Mouse (Mus musculus): ENCODE measurements at regions not wholly inside any gene's neighbourhood (a gene's known extent, or its start where the extent isn't known, plus 50 kb on each side); places are given as distances from the start of the nearest gene placed in this dataset.

DNA sequence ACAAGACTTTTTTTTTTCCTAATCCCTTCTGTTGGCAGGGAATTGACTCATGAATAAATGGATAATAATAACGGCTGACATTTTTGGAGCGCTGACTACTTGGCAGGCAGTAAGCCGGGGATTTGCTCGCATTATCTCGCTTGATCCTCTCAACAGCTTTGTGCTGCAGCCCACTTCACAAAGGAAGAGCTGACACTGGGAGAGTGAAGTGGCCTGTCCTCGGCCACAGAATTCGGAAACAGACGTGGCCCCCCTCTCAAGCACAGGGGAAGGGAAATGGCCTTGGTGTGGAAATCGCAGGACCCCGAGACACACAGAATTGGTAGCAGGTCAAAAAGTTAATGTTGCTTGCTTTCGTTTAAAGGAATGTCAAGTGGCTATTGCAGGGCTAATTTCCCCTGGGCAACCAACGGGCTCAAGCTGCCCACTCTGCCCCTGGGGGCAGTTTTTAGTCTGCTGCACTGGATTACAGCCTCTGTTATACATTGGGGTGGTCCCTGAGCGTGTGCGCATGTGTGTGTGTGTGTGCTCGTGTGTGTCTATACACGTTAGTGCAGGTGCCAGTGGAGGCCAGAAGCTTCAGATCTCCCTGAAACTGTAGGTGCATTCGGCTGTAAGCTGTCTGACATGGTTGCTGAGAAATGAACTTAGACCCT lies 483.1 kb downstream of the Plcl1 start:
- DNase-seq (ENCODE audit: low spot score in 2 of 2) = peak in 1 of 2 experiments; percentile 20

DNA sequence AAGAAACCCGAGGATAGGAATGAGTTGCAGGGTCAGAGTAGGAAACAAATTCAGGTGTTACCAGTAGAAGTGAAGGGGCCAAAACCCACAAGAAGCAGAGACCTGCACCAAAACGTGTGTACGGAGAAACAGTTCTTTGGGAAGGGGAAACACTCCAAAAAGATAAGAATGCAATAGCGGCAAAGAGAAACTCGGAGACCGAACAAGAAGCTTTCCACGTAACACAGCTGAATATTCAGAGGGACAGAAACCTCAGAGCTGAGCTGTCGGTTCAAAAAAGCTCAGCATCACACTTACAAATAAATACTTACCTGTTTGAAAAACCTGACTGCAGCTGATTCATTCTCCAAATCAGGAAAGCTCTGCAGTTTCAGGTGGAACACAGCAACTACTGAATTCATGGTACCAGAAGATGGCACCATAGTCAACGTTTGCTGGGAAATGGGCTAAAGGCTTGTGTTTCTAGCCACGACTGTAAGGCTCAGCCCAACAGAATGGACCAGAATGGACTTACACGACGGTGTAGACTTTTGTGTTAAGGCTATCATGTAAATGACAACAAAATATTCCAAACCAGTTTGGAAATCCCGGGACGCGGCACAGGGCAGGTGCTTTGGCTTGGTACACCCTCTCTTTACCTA lies 484.9 kb downstream of the Plcl1 start:
- DNase-seq (ENCODE audit: low spot score in 2 of 2) = peak in 1 of 2 experiments; percentile 78

DNA sequence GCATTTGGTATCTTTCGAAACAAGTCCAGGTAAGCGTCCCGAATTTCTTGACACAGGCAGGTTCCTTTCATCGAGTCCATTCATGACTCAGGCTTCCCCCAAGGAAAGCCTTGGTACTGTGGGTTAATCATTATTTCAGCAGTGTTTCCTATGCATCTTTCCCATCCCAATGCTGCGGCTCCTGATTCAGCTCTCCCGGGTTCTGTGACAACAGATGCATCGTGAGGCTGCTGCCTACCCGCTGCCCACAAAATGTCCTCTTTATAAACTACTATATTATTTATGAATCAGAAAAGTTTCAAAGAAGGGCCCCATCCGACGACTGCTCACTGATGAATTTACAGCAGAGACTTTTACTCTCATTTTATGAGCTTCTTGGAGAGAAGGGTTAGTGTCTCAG lies 486.2 kb downstream of the Plcl1 start:
- peak in 1 of 2 experiments; percentile 13 for DNase-seq (ENCODE audit: low spot score in 2 of 2)

DNA sequence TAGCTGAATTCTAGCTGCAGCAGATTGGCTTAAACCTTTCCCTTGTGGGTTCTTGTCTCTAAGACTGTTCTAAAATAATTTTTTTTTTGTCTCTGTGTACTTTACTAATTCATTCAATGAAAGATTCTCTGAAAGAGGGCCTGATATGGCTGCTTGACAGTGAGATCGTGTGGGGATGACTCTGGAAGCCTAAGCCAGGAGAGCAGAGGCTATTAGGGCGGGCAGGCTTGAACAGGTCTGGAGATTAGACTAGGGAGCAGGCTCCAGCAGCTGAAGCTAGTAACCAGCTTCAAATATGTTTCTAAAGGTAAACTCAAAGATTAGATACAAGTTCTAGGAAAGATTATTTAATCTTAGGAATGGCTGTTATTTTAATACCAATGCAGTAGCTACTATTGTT lies 491.9 kb downstream of the Plcl1 start:
- no peak for DNase-seq (ENCODE audit: low spot score in 2 of 2)

DNA sequence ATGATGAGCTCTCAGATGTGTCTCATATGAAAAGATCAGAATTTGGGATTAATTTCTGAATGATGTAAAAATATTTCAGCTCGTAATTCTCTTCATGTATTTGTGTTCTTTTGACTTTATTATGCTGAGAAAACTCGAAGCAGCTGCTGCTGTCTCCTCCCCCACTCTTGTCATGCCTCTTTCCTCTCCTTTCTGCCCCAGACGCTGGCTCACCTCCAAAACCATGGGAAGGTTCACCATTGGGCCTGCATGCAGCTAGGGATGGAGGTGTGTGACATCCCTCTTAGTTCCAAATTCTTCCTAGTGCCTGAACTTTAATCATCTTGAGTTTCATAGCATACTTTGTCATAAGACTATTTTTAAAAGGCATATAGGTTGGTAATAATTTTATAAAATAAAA lies 492.3 kb downstream of the Plcl1 start:
- no peak for DNase-seq (ENCODE audit: low spot score in 2 of 2)

DNA sequence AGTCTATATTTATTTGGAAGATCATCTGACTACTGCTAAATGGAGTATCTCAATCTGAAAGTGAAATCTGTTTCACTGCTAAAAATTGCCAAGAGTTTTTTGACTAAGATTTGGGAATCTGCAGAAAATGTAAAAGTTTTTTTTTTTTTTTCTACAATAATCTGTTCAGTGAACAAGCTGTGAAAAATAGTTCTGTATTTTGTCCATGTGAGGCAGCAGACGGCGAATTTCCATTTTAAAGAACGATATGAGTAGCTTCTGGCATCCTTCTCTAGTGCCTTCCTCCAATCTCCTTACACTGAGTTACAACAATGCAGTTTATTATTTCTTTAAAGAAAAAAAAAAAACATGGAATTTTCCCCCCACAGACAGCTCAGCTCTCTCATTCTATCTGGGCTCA lies 494.3 kb downstream of the Plcl1 start:
- peak in 1 of 2 experiments; percentile 28 for DNase-seq (ENCODE audit: low spot score in 2 of 2)

DNA sequence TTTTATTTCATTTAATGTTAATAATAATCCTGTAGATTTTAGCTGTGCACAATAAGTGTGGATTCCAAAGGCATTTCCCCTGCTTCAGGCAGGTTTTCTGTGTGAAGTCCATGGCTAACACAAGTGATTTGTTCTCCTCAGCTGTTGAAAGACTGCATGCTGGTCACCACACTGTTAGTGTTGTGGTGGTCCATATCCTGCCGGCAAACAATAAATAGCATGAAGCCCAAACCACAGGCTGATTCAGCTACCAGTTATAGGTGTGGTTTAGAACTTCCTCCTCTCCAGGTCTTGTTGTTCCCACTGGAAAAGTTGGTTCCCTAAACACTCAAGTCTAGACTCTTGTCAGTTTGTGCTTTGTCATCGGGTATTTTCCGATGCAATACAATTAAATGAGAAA lies 497.5 kb downstream of the Plcl1 start:
- no peak for DNase-seq (ENCODE audit: low spot score in 2 of 2)

DNA sequence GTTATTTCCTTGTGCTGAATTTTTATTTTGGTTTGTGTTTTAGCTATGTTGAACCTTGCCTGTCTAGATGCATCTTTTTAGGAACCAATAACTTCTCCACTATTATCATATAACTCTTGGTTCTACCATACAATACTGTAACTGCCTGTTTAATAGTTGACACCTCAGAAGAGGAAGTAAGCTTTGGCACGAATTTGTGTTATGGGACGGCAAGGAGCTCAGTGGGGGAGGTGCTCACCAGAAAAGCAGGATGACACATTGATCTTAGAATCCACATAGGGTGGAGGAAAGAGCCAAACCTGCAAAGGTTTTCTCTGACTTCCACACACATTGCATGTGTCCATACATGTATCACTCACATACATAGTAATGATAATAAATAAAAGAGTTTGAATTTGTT lies 498.9 kb downstream of the Plcl1 start:
- no peak for DNase-seq (ENCODE audit: low spot score in 2 of 2)

DNA sequence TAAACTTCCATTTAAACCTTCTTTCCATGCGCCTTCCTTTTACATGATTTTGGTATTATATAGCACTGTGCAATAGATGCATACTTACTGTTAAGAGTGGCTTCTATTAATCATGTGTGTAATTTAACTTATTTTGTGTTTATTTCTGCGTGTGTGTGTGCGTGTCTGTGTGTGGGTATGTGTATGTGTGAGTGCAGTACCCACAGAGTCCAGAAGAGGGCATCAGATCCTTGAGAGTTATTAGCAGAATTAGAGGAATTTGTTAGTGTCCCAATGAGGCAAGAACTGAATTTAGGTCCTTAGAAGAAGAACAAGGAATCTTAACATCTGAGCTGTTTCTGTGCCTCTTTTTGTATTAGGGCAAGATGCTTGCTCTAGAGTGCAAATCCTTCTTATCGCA lies 499.5 kb downstream of the Plcl1 start:
- no peak for DNase-seq (ENCODE audit: low spot score in 2 of 2)

DNA sequence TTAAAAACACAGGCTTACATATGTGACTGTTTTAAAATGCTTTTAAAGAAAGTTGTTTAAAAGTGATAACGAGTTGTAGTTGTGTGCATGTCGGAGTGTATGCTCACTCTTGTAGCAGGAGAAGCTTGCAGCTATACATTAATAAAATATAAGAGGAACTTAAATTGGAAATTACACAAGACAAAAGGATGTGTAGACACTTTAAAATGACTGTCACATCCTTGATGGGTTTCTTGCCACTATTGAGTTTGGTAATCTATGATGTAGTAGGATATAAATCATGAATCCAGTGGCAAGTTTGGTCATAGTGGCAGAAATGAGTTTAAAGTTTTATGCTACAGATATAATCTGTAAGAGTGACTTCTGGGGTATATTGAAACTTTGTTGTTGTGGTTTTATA lies 504.3 kb downstream of the Plcl1 start:
- DNase-seq (ENCODE audit: low spot score in 2 of 2) = no peak

DNA sequence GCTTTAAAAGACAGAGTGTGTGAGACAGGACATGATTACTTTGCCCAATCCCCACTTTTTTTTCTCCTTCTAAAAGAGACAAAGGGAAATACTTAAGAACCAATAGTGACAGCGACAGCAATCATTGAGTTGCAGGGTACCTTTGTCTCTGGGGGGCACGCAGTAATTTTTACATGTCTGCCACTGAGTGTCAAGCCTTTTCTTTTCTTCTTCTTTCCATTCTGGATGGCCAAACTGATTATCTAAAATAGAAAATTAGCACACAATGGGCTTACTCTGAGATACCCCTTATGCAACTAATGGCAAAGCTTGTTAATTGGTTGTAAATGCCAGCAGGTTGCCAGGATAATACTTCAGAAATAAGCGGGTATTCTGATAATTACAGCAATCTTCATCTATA lies 508.6 kb downstream of the Plcl1 start:
- DNase-seq (ENCODE audit: low spot score in 2 of 2) = no peak

DNA sequence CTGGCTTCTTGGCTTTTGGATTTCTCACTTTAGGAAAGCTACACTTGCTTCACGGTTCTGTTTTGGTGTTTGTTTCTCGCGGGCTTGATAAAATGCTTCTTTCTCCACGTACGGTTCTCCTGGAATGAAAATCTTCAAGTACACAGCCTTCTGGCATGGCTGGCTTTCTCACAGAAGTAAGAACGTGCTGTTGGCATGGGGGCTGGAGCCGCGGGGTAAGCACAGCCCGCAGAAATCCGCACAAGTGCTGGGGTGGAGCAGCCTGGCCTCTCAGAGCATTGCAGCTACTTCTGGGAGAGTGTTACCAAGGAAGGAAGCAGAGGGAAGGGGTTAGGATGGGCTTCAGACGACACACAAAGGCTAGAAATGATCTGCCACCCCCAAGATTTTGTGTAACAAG lies 510.2 kb downstream of the Plcl1 start:
- DNase-seq (ENCODE audit: low spot score in 2 of 2) = peak in 1 of 2 experiments; percentile 16

DNA sequence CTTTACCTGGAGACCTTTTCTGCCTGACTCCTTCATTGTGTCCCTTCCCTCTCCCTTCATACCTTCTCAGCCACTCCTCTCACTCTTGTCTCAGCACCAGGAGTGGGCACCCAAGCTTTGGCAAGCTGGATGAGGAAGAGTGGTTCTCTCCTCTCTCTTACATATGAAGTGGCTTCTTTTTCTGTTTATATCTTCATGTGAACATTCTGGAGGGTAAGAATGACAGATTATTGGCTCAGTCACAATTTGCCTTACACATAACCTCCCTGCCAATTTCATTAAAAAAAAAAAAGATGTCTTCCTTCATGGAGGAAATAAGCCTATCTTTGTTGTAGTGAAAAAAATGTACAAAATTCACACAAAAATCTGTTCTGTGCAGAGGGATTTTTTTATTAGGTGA lies 513.8 kb downstream of the Plcl1 start:
- DNase-seq (ENCODE audit: low spot score in 2 of 2) = no peak

DNA sequence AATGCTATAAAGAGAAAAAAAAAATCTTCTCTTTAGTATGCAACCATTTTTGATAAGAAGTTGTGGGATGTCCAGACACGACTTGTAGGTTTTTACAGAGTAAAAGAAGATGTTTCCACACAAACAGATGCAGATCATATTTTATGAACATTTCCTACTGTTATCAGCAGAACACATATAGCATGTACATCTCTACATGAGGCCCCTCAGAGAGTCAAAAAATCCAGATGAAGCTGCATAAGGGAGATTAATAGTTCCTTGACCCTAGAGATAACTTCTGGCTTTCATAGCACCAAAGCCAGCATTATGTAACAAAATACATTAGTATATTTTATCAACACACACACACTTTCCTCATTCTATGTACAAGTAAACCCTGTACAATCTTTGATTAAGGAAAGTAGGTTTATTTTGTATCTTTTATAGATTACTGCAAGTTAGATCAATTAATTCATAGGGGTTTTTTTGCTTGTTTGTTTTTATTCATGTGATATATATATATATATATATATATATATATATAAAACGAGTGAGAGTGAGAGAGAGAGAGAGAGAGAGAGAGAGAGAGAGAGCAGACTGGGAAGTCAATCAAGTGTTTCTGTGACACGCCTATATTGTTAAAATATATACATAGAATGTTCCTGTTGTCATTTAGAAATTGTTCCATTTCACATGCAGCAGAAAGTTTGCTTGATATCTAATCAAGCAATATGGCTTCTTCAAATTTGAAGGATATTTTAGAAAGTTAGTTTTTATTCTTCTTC lies 541.2 kb downstream of the Plcl1 start:
- DNase-seq (ENCODE audit: low spot score in 2 of 2) = no peak

DNA sequence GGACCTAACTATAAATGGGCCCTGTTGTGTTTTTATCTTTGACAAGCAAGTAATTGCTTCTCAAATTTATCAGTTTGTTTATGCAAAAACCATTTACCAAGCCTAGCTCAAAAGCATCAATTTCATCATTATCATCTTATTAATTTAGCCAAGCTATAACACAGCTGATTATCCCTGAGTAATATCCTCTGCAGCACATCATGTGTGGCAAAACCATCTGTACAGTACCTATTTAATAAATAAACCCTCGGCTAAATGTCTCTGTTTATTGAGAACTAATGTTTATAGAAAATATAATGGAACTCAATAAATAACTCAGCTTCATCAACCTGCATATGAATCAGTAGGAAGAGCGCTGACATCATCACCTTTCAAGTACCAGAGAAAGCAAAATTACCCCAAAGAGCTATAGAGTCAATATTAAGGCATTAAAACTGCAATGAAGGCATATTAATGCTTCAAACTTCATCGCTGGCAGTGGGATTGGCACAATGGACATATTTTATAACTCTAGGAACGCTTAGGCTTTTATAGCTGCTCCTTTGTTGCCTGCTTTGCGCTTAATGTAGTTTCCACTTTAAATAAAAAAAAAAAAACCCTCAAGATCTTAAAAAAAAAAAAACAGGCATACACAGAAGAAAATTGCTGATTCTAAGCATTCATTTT lies 542.0 kb downstream of the Plcl1 start:
- no peak for DNase-seq (ENCODE audit: low spot score in 2 of 2)

DNA sequence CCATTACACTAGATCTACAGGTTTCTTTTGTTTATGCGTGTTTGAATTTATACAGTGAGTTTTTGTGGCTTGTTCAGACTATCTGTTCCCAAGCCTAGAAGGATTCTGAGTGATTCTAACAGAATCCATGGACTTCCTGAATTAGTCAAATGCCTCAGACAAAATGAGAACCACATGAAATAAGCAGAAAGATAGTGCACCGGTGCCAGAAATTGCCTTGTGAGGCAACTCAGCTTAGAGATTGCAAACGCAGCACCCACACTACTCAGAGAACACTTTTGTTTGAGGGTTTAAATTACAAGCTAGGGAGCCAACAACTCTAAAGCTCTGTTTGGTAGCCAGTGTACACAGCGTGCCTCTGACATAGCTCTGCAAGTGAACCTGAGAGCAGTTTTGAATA lies 543.9 kb downstream of the Plcl1 start:
- DNase-seq (ENCODE audit: low spot score in 2 of 2) = no peak

DNA sequence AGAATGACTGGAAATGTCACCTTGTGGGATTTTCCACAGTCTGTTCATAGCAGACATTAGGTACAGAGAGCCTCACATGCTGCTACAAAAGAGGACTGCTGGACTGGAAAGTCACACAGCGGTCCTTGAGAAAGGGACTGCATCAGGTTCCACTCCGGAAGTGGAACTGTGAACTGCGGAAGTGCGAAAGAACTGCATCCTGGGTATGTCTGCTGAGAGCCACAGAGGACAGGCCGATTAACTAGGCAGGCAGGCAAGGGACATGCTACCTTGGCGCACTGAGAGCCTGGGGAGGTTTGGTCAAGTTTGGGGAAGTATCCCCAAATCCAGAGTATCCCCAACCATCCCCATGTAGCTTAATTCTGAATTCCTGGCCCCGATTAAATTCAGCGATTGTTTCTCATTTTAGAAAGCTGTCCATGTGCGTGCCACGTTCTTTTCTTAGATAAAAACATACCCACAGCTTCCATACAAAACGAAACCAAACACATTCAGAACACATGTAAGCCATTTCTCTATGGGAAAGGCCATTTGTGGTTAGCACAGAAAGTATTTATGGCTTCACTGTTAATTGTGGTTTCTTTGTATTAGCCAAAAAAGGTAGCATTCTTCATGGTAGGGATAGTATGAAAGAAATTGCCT lies 552.2 kb downstream of the Plcl1 start:
- peak in 1 of 2 experiments; percentile 40 for DNase-seq (ENCODE audit: low spot score in 2 of 2)

DNA sequence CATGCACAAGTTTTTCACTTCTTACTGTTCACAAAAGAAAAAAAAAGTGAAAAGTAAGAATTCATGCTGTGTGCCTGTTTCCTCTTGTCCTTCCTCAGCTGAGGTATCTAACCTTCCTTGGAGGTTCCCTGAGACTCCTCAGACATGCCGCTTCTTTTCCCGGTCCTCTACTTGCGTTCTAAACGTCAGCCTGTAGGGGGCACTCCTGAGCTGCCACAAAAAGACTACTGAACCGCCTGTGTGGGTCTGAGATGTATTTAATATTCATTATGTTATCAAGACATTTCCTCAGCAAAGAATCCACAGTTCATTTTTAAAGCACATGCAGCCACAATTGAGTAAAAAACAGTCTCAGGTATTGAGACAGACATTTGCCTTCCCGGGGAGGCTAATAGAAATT lies 554.6 kb downstream of the Plcl1 start:
- peak; percentile 83 to 93 for DNase-seq (ENCODE audit: low spot score in 2 of 2)

DNA sequence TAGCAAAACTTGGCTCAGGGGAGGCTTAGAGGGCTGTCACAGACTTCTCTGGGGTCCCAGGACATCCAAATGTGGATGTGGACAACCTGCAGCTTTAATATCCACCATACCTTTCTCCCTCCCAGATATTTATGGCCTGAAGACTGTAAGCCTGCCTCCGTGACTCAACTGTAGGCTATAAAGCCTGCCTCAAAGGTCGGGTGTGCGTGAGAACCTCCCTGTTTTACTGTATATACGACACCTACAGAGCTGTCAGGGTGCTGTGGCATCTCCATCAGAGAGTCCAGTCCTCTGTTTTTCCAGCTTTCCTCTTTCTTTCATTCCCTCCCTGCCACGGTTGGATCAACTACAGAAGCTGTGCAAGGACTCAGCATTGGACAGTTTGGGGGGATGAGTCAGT lies 558.1 kb downstream of the Plcl1 start:
- no peak for DNase-seq (ENCODE audit: low spot score in 2 of 2)

DNA sequence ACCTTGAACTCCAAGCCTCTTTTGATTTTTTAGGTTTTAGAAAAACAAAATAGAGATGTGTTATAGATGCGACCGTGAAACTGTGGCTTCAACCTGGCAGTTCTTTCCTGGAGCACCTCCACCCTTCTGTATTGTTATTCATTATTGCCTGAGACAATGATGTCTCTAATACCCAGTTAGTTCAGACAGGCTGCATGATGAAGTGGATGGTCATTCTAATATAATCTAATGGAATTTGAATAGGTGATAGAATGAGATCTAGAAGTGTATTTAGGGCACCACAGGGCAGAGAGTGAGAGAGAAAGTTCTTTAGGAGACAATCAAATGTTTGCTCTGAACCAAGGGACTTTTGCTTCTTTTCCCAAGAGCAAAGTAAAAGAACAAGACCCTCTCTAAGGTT lies 560.6 kb downstream of the Plcl1 start:
- DNase-seq (ENCODE audit: low spot score in 2 of 2) = no peak

DNA sequence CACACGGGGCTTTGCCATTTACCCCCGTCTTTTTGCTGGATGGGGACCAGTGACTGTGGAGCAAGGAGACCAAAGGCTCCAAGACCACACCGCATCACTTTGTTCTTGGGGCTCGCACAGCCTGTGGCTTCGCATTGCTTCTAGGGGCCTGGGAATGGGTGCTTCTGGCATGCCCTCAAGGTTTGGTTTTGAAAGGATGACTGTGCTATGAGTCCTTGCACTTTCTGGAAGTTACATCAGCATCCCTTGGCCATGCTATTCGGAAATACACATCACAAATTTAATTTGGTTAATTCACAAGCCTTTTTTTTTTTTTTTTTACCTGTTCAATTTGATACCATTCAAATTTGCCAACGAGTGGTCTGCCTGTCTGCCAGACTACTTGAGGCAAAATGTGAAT lies 562.1 kb downstream of the Plcl1 start:
- DNase-seq (ENCODE audit: low spot score in 2 of 2) = no peak

DNA sequence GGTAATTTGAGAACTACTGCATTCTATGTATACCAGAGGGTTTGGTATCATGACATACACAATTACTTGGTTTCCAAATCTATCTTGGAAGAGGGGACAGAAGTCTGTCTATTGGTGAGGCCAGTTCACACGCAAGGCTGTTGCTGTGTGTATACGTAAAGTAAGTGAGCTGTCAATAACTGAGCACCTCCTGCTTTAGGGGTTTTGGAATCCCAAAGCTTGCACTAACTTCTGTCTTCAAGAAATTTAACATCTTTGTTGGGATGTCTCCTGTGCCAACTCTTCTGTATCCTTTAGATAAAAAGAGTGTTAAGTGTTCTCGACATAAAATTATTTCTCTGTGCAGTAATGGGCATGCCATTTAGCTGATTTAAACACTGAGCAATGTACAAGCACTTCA lies 572.1 kb downstream of the Plcl1 start:
- no peak for DNase-seq (ENCODE audit: low spot score in 2 of 2)

Measured in right cerebral cortex, adult 2 months (tissue).